Mouse (Mus musculus) adrenal gland, adult 8-10 months (tissue): ENCODE results near the gene Canx. TPM values are rescaled to one million over a fixed set of nuclear protein-coding genes. Genes with fewer than 3 reads are reported as not detected.
"Not testable (repeated sequence)": the region's sequence is repeated elsewhere in the genome, so short reads cannot be mapped to it uniquely, and the experiment has no call there.

Source experiments
- DNase-seq: peaks from one replicate; pipeline ENCODE4 v3.0.0; 2022
- total RNA-seq, 4 experiments: library from RNA; stranded (reverse); gene quantifications; 2 replicates each; pipeline ENCODE4 v1.2.4; 2022

Gene Canx
- total RNA-seq, 4 experiments from 2014 or later = 459 to 558 (median 506) TPM

DNA sequence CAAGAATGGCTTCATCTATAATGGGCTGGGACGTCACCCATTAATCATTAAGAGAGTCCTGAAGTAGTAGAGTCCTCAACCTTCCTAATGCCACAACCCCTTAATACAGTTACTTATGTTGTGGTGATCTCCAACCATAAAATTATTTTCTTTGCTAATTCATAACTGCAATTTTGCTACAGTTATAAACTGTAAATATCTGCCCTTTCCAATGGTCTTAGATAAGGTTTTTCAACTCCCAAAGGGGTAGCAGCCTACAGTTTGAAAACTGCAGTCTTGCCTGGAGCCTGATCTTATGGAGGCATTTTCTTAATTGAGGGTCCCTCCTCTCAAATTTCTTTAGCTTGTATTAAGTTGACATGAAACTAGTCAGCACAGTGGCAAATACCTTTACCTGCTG lies 3.9 kb upstream of the Canx start:
- no peak for DNase-seq

DNA sequence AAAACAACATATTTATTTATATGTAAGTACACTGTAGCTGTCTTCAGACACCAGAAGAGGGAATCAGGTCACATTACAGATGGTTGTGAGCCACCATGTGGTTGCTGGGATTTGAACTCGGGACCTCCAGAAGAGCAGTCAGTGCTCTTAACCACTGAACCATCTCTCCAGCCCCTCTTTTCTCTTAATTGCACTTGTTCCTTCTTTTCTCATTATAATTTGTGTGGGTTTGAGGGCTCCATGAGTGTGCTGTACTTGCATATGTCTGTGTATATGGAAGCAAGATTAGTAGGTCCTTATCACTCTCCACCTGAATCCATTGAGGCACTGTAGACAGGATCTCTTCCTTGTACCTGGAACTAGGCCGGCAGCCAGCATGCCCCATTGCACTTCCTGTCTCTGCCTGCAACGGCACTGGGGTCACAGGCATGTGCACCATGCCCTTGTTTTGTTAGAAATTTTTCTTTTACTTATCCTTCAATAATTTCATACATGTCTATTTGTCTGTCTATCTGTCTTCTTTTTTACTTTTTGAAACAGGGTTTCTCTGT lies 2.7 kb upstream of the Canx start:
- no peak for DNase-seq

DNA sequence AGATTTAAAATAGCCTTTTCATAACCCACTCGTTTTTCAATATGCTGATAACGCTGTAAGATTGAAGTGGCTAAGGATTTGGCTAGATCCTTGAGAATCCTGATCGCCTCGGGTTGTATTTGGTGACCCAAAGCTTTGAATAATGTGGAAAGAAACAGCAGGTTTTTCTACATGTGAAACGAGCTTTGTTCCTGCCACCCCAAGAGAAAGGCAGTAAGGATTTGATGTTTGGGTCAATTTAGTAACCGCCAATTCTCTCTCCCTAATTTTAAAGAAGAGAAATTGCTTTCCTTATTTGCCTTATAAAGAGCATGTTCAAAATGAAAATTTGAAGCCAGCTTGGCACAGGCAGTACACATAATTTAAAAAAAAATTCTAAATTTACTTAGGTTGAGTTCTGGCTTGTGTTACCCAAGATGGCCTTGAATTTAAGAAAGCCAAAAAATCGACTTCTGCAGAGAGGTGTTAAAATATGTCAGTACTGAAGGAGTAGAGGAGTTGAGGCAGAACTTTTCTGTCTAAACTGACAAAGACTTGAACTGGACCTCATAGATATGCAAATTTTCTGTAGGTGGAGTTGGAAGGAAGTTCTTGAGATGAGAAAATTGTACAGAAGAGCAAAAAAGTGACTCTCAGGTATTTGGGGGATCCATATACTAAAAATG lies 961 bp upstream of the Canx start:
- DNase-seq = no peak

DNA sequence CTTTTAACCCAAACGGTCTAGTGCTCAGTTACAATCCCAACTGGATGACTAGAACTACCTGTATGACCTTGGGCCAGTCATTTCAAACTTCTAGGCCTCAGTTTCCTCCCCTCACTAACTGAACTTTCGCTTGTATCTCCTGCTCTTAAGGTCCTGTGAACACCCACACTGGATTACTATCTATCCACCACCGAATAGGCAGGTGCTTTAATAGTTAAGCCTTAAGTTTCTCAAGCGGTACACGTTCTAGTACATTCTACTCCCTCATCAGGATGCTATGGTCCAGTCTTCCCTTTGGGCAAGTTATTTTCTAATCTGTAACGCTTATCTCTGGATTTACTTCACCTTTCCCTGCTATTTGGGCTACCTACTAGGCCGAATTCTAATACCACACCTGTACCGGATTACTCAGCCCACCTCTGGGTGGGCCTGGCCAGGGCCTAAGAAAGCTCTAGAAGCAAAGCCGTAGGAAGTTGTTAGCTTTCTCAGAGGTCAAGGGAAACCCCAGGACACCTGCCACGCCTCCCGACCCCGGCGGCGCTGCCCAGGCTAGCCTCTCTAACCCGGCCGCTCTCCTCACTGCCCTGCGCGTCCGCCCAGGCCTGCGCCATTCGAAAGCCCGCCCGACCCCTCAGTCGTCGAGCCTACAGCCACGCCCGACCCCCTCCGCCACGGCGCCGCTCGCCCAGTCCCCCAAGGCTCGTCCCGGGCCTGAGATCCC lies 562 bp downstream of the Canx start:
- DNase-seq = no peak

DNA sequence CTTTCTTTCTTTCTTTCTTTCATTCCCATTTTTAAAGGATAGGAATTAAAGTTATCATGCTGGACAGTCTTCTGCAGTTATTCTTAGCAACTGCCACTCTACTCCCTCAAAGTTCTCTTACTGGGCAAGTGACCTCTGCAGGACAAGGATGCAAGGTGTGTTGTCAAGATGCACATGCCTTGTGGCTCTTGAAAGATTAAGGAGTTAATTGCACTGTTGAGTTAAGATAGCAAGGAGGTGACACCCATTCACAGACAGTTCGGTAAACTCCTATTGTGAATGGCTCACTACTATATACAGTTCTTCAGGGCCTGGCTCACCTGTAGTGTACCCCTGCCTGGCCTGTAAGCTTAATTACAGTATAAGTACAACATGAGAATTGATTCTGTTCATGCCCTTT lies 1.6 kb downstream of the Canx start:
- no peak for DNase-seq

DNA sequence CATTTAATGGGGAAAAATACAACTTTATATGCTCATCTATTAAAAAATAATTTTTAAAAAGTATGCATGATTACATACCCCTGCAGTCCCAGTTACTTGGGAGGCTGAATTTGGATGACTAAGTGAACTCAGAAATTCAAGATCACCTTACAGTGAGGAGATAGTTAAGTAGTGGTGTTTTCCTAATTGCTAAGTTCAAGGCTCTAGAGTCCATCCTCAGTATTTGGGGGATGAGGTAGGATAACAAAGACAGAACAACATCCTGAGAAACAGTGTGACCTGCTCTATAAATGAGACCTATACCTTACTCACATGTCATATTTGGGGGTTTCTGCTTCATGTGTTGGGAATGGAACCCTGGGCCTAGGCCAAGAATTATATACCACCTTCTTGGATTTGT lies 3.1 kb downstream of the Canx start:
- no peak for DNase-seq

DNA sequence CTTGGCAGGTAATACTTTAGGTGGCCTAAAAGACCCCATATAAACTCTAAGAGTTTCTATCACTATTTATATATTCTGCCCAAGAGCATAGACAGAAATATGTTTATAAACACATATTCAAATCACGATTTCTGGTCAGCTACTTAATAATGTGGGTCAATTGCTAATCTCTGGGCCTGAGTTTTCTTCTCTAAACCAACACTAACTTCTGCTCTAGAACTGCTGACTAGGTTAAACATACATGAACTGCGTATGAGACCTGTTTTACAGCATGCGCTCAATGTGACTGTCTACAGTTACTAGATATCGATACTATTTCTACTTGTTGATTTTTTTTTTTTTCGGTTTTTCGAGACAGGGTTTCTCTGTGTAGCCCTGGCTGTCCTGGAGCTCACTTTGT lies 4.2 kb downstream of the Canx start:
- DNase-seq = no peak

DNA sequence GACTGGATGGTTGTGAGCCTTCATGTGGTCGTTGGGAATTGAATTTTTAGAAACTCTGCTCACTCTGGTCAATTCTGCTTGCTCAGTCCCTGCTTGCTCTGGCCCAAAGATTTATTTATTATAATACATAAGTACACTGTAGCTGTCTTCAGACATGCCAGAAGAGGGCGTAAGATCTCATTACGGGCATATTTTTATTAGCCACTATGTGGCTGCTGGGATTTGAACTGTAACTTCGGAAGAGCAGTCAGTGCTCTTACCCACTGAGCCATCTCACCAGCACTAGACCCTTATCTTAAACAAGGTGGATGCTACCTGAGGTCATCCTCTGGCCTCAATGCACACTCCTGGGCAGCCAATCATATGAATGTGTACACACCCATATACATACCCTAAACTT lies 6.1 kb downstream of the Canx start:
- not testable (repeated sequence) for DNase-seq

DNA sequence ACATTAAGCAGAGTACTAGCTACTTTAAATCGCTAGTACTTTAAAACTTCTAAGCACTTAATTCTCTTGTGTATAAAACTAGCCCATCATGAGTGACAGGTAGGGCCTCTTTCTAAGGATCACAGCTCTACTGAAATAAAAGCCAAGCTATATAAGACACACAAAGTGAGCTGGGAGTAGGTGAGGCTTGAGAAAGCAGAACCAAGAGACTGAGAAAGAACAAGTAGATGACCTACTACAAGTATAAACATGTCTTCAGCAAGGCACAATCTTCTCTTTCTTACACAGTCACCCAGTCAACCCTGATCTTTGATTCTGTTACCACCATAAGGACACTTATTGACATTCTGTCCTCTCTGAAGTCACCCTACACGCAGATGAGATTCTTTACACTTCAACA lies 12.7 kb downstream of the Canx start:
- no peak for DNase-seq

DNA sequence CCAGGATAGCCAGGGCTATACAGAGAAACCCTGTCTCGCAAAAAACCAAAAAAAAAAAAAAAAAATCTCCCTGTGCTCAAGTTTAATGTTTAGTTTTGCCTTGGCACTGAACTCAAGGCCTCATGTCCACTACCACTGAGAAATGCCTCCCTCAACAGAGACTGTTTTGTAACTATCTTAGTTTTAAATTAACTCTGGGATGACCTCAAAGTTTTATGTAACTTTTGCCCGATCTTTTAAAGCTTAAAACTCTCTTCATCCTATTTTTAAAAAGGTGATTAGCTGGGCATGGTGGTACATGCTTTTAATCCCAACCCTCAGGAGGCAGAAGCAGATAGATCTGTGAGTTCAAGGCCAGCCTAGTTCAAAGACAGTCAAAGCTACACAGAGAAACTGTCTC lies 22.1 kb downstream of the Canx start:
- no peak for DNase-seq

DNA sequence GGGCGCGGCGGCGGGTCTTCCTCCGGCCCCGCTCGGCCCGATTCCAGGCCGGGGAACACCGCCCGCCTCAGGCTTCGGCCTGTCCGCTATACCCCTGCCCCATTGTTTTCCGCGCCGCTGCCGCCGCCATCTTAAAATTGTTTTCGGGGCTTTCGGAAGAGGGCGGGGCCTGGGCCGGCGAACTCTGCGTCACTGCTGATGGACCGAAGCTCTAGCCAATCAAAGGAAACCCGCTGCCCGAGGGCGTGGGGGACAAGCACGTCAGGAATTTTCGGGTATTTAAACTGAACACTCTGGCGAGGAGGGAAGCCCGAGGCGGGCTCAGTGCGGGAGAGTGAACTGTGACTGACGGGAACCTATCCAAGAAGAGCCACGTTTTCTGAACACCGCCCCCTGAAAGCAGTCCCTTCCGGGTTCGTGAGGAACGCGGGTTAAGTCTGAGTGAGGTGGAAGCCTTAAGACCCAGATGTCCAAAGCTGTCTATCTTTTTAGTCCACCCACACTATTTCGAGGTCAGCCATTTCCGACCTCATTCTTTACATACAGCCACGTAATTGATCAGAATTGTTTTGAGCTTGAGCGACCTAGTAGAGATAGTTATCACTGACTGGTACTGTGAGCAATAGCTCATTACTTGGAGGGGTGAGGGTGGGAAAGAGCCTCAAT lies 33.1 kb downstream of the Canx start, which contains the start of gene Maml1:
Gene Maml1, minus strand, starts transcription at position 122 of the 666 bp plus-strand sequence.
- DNase-seq = peak; percentile 98

DNA sequence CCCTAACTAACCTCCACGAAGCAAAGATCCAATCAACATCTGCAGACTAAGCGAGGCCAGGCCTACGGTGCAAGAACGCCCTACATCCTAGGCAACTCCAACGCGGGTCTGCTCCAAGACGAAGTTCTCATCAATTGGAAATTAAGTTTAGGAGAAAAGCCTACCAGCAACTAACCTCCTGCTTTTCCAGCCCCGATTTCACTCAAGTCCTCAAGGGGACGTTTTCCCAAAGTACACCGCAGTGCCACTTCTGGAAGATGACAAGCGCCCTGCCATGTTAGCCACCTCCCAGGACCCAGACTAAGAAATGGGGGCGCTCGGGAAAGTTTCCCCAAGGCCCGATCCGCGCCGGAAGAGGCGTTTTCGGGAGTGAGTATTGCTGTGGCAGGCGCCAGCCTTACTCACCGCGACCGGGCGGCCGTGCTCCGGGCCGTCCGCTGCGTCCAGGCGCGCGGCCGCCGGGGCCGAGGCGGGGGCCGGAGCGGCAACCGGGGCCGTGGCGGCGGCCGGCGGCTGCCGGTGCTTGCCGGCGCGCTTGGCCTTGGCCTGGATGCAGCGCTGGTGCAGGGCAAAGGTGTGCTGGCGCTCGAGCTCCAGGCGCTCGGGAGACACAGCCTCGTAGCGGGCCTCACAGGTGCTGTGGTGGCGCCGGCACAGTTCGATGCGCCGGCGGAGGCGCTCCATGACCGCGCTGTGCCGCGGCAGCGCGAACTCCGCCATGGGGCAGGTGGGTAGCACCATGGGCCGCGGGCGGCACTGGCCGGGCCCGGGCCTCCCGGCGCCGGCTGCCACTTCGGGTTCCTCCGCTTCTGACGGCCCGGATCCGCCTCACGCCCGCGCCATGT lies 33.9 kb downstream of the Canx start:
- peak; percentile 49 for DNase-seq

DNA sequence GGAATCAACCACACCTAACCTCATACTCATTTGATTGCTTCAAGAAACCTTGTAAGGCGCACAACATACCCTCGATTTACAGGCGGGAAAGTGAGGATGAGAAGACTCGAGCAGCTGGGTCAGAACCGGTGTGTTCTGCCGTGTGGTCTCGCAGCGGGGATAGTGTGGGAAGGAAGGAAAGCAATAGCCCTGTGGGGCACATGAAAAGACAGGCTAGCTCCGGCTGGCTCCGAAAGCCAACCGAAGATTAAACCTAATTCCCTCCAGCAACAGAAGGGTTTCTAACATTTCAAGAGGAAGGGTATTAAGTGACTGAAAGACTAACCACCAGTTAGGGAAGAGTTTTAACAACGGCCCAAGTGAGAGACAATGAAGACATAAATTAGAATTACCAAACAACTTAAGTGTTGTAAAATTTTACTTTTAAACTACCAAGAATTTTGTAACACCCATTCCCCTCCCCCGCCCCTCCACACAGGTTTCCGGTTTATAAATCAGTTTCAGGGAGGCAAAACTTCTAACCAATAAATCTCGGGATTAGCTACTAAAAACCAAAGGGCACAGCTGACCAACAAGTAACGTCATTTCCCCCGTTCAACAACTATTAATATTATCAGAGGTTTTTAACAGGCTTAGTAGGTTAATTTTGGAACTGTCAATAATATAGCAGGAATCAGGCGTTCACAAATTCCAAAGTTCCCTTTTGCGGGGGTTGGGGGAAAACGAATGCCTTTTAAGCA lies 34.8 kb downstream of the Canx start:
- no peak for DNase-seq

DNA sequence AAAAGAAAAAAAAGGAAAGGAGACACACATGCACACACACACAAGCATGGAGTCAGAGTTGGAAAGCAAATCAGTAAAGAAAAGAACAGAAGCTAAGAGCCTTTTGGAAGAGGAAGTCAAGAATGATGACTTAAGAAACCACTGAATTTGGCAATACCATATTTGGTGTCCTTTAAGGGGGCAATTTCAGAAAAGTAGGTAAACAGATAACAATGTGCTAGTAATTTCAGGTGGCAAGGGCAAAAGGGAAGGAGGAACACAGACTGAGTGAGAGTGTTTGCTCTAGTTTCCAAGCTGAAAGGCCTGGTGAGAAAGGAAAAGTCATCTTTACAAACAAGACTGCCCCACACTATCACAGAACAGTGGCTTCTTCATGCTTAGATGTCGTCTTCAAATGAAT lies 39.0 kb downstream of the Canx start:
- DNase-seq = no peak

DNA sequence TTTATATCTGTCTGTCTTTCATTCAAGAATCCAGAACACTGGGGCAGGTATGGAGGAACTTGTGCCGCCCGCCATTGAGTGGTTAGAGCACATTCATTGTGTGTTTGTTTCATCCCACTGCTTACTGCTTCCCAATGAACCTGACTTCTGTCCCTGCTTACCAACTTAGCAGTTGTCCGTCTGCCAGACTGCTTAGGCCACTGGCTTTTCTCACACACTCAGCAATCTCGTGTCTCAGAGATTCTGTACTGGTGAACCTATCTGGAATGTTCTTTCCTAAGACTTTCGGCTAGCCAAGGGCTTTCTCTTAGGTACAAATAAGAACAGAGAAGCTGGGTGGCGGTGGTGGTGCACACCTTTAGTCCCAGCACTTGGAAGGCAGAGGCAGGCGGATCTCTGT lies 39.8 kb downstream of the Canx start:
- DNase-seq = no peak

DNA sequence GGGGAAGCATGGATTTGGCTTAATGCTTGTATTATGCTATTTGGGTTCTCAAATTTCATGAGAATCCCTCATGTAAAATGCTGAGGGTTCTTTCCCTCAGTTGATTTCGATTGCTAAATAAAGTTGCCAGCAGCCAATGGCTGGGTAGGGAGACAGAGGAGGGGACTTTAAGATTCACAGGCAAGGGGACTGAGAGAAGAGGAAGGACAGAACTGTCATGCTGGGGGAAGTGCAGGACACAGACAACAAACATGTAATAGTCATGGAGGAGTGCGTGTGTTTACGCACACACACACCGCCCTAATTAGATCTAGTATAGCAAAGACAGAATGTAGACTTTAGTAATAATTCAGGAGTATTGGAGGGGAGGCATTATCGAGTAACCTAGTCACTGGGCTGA lies 40.2 kb downstream of the Canx start:
- DNase-seq = no peak

DNA sequence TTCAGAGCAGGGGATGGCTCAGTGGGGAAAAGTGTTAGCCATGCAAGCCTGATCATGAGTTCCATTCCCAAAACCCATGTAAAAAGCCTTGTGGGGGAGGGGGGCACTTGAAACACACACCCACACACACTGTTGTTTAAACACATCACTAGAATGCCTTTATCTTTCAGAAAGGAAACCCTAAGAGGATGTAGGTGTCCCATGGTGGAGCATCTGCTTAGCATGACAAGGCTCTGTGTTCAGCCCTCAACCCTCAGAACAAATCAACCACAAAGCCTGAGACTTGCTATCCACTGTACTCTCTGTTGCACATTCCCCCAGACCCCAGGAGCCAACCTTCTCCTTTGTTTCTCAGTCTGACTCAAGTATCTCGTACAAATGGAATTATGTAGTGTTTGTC lies 45.4 kb downstream of the Canx start:
- DNase-seq = no peak

DNA sequence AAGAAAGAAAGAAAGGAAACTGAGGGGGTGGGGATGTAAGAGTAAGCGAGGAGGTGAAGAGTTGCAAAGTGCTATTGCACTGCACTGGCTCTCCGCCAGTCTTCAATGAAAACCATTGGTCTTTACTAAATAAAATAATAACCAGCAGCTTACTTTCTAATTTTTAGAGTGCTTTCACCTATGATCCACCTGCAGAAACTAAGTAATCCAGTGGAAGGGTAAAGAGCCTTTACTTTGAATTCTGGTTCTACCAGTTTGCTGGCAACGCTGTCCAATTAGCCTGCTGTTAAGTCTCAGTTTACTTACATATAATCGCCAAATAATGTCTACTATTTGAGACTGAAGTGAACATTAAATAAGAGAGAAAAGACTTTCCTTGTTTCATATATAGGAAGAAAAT lies 46.5 kb downstream of the Canx start:
- DNase-seq = no peak

DNA sequence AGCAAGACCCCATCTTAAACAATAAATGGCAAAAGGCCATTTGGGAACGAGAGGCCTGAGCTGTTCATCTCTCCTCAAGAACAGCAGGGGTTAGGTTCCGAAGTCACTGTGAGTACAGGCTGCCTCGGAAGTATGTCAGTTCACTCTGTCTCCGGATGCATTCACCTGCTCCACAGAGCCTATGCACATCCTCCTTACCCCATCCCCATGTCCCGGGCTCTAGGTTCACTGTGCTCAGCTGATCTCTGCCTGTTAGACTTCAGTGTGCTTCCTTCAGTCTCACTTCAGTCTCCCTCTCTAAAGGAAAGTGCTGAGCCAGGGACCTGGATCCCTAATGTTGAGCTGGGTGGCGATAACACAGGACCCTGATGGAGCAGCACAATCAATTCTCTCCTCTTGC lies 47.8 kb downstream of the Canx start:
- DNase-seq = no peak

DNA sequence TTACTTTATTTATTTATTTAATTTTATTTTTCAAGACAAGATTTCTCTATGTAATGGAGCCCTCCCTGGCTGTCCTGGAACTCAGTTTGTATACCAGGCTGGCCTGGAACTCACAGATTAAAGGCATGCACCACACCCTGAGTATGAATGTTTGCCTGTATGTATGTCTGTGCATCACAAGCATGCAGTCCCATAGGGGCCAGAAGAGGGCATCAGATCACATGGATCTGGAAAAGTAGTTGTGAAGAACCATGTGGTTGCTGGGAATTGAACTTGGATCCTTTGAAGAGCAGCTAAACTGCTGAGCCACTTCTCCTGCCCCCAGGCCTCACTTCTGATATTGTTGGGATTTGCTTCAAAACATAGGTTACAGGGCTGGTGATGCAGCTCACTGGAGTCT lies 48.4 kb downstream of the Canx start:
- DNase-seq = no peak

DNA sequence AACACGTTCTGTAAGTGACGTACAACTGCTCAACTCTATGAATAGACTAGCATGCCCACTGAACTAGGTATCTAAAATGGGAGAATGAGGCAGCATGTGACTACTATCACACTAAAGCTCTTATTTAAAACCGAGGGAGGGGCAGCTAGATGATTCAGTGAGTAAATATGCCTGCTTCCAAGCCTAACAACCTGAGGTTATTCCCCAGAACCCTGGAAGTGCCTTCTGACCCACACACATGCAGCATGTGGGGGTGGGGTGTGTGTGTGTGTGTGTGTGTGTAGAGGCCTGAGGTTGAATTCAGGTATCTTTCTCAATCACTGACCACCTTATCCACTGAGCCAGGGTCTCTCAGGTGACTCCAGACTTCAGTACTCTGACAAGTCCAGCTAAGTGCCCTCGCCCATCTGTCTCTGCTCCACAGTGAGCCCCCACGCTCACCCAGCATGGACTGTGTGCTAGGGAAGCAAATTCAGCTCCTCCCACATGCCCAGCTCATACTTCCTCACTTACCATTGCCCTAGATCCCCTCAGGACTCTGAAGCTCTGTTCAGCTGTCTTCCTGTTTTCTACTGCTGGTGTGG lies 49.8 kb downstream of the Canx start:
- DNase-seq = no peak

DNA sequence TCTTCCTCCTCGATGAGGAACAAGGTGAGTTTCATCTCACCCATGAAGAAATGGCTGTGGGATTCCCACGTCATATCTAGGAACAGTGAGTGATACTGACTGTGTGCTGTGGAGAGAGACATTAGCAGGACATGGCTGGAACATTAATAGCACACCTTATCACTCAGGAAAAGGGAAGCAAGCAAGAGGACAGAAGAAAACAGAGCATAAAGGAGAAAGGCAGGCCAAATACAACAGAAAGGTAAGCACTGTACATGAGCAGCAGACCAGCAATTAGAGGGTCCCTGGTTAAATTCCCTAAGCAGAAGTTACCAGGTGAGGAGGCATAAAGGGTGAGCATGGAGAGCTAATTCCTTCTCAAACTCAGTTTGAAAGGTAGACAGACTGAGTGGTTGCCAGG lies 50.4 kb downstream of the Canx start:
- DNase-seq = no peak
